Mouse (Mus musculus): ENCODE measurements around the gene Akap9.
"Not testable (repeated sequence)": the region's sequence is repeated elsewhere in the genome, so short reads cannot be mapped to it uniquely, and the experiment has no call there.

The Akap9 gene

DNA sequence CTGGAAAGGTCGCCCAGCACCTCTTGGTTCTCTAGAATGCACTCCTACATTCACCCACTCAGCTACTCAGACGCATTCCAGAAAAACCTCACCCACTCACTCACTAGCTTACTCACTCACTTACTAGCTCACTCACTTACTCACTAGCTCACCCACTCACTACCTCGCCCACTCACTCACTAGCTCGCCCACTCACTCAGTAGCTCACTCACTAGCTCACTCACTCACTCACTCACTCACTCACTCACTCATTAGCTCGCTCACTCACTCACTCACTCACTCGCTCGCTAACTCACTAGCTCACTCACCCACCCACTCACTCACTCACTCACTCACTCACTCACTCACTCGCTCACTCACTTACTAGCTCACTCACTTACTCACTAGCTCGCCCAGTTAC is 108.8 kb downstream of the Akap9 start:
- DNase-seq (ENCODE audit: extremely low spot score, low spot score): no peak

DNA sequence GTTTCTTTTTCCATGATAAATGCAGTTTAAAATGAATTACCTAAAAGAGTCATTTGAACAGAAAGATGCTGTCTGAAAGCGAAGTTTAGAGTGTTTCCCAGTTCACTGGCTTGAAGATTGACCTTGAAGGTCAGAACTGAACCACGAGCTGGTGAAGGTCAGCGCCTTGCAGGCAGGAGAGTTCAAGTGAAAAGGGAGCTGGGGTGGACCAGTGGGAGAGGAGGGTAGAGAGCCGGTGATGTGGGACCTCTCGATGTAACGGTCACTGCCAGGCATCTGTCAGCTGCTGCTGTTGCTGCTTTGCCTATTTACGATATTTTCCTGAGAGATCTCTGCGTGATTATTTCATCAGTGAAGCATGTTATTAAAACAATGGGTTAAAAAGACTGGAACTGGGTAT is 111.5 kb downstream of the Akap9 start:
- no peak for DNase-seq (ENCODE audit: extremely low spot score, low spot score)

- DNase-seq (ENCODE audit: extremely low spot score, low spot score): no peak
Observed at GRCm38 (mm10) chr5:4040372-4040771, 112.5 kb downstream of the Akap9 start.

GRCm38 (mm10) chr5:4040922-4041321 is 113.1 kb downstream of the Akap9 start:
- no peak for DNase-seq (ENCODE audit: extremely low spot score, low spot score)

DNA sequence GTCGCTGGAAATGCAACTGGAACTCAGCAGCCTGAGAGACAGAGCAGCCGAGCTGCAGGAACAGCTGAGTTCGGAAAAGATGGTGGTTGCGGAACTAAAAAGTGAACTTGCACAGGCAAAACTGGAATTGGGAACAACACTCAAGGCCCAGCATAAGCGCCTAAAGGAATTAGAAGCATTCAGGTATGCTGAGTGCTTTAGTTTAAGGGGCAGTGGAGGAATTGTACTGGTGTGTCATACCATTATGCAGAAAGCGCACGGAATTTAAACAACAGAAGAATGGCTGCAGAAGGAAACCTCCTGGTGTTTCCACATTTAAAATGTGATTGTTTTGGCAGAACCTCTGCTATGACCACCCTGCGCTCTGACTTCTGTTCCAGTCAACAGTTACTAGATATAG is 132.5 kb downstream of the Akap9 start:
- no peak for DNase-seq (ENCODE audit: extremely low spot score, low spot score)

- no peak for DNase-seq (ENCODE audit: extremely low spot score, low spot score)
Observed at GRCm38 (mm10) chr5:4066476-4067115, 138.7 kb downstream of the Akap9 start.

GRCm38 (mm10) chr5:4067203-4067602 is 139.3 kb downstream of the Akap9 start:
- DNase-seq (ENCODE audit: extremely low spot score, low spot score): no peak

GRCm38 (mm10) chr5:4079086-4079485 is 151.2 kb downstream of the Akap9 start:
- no peak for DNase-seq (ENCODE audit: extremely low spot score, low spot score)

DNA sequence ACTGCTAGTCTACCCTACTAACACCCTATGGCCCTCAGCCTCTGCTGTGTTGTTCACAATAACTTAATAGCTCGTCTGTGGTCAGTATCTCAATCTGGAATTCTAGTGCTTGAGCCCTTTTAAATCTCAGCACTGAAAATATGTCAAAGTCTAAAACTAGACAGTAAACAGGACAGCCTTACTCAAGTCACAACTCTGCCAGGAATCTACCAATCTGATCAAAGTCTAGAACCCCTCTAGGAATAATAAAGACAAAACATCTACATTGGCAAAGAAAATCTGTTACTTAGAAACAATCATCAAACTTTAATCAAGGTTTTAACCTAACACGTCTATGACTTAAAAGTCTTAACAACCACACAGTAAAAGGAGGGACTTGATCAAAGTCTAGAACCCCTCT is 153.0 kb downstream of the Akap9 start:
- peak; percentile 3 for DNase-seq (ENCODE audit: extremely low spot score, low spot score)

DNA sequence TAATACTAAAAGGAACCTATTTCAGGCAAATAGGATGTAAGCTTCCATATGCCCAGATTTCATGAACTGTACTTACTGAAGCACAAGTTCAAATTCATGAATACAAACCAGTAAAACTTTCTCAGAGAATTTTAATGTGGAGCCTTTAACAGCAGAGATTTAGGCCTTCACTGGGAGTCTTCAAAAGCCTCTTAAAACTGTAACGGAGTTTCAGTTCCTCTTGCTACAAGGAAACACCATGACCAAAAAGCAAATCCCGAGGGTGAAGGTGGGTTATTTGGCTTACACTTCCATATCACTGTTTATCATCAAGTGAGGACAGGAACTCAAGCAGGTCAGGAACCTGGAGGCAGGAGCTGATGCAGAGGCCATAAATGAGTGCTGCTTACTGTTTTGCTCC is 153.7 kb downstream of the Akap9 start:
- peak; percentile 10 for DNase-seq (ENCODE audit: extremely low spot score, low spot score)

- peak; percentile 10 for DNase-seq (ENCODE audit: extremely low spot score, low spot score)
Observed at GRCm38 (mm10) chr5:4084948-4085347, 157.1 kb downstream of the Akap9 start.

- peak; percentile 10 for DNase-seq (ENCODE audit: extremely low spot score, low spot score)
Observed at GRCm38 (mm10) chr5:4086309-4086708, 158.5 kb downstream of the Akap9 start.

DNA sequence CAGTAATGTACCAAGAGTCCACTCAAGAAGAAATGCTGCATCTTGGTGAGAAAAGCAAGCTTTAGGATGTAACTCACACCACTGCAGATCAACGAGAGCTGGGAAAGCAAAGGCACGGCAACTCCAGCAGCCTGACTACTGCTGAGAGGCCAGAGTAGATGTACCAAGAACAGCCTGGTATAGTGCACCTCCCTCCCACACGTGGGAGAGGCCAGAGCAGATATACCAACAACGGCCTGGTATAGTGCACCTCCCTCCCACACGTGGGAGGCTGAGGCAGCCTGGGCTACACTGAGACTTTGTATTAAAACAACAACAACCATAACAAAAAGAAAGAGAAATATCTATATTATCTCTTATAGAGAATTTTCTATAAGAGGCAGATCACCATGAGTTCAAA is 160.3 kb downstream of the Akap9 start:
- DNase-seq (ENCODE audit: extremely low spot score, low spot score): no peak

DNA sequence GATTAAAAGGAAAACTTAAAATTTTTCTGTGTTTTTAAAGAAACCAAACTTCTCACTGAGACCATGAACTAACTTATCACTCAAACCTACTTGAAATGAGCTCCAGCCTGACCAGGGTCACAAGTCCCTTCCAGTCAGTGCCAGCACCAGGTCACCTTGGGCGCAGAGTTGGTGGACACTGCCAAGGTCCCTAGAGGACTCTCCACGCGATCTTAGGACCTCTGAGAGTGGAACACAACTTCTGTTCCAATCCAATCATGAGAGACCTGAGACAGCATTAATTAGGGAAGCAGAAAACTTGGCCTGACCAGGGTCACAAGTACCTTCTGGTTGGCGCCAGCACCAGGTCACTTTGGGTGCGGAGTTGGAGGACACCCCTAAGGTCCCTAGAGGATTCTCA is 166.6 kb downstream of the Akap9 start:
- peak; percentile 1 for DNase-seq (ENCODE audit: extremely low spot score, low spot score)

- DNase-seq (ENCODE audit: extremely low spot score, low spot score): no peak
Observed at GRCm38 (mm10) chr5:4101031-4101430, 173.2 kb downstream of the Akap9 start.

GRCm38 (mm10) chr5:4101770-4102169 is 173.9 kb downstream of the Akap9 start:
- no peak for DNase-seq (ENCODE audit: extremely low spot score, low spot score)

GRCm38 (mm10) chr5:4103626-4104340 is 175.9 kb downstream of the Akap9 start:
- DNase-seq (ENCODE audit: extremely low spot score, low spot score): no peak

GRCm38 (mm10) chr5:4104341-4105040 is 176.6 kb downstream of the Akap9 start, which contains the start of gene Cyp51:
Gene Cyp51, minus strand, starts transcription at chr5:4104746.
- peak; percentile 93 for DNase-seq (ENCODE audit: extremely low spot score, low spot score)

DNA sequence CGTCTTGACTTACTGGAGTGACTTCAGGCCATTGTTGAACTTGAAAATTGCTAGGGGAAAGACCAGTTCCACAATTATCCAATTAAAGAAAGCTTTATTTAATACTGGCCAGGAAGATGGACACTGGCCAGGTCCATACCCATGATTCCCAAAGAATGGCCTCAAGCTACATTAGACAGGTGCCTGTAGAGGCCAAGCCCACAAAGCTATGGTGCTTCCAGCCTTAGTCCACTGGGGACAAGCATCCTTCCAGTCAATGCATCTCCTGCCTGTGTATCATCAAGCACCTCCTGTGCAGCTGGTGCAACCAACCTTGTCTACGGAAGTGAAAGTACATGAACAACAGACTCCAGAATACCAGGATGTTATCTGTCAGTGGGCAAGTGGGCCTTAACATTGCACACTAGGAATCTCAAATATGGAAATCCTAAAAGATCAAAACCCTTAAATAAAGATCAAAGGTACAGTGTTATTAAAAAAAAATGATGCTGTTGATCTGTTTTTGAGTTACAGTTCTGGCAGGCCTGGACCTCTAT is 177.9 kb downstream of the Akap9 start:
- DNase-seq (ENCODE audit: extremely low spot score, low spot score): no peak

- not testable (repeated sequence) for DNase-seq (ENCODE audit: extremely low spot score, low spot score)
Observed at GRCm38 (mm10) chr5:4107056-4107455, 179.2 kb downstream of the Akap9 start.

DNA sequence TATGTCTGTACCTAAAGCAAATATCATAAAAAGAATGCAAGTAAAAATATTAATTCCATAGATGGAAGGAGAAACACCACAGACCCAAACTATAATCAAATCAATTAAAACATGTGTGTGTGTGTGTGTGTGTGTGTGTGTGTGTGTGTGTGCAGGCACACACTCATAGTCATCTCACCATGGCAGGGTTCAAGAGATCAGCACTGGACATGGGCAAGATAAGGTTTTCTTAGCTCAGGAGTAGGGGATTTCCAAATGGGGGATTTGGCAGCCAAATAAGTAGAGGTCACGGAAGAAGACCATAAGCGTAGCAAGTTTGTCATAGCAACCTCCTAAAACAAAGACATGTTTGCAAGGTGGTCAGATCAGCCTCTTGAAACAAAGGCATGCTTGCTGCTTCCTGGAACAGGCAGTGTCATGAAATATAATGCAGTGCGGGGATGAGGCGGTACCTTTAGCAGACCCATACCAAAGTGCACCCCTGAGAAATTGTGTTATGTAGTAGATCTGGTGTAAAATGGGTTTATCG is 184.8 kb downstream of the Akap9 start:
- no peak for DNase-seq (ENCODE audit: extremely low spot score, low spot score)

All from neural tube, embryonic 10.5 days (tissue).